Mouse (Mus musculus) liver, embryonic 12.5 days (tissue): ENCODE data around the gene Fiz1. TPM values are rescaled to one million over a fixed set of nuclear protein-coding genes. Genes with fewer than 3 reads are reported as not detected.
A peak's percentile ranks its signal among the peaks of the same experiment; 100 is the strongest.

Experiments
- ATAC-seq: fragments of 200-750 bp; cut with Nextera tagmentation; 2 replicates; pipeline ENCODE4 v1.8.0; 2017; ENCODE audit warnings: moderate number of reproducible peaks, mild to moderate bottlenecking, moderate library complexity
- H3K27ac ChIP-seq: fragments of 300-500 bp; sonication (generic); 2 replicates; pipeline ENCODE4 v1.5.1; 2016; ENCODE audit warnings: mild to moderate bottlenecking
- H3K27me3 ChIP-seq: fragments of 300-500 bp; sonication (generic); replicated peaks from 2 replicates; pipeline ENCODE4 v1.6.1; 2016; ENCODE audit warnings: mild to moderate bottlenecking, moderate library complexity
- H3K36me3 ChIP-seq: fragments of 300-500 bp; sonication (generic); 2 replicates; pipeline ENCODE4 v1.6.1; 2016; ENCODE audit warnings: mild to moderate bottlenecking, moderate library complexity
- H3K4me1 ChIP-seq: fragments of 300-500 bp; sonication (generic); 2 replicates; pipeline ENCODE4 v1.6.1; 2016
- H3K4me2 ChIP-seq: fragments of 300-500 bp; sonication (generic); 2 replicates; pipeline ENCODE4 v1.6.1; 2016; ENCODE audit warnings: mild to moderate bottlenecking, moderate library complexity
- H3K4me3 ChIP-seq: fragments of 300-500 bp; sonication (generic); 2 replicates; pipeline ENCODE4 v1.5.1; 2016; ENCODE audit warnings: mild to moderate bottlenecking, moderate library complexity
- H3K9ac ChIP-seq: fragments of 300-500 bp; sonication (generic); 2 replicates; pipeline ENCODE4 v1.6.1; 2016; ENCODE audit warnings: mild to moderate bottlenecking, moderate library complexity
- H3K9me3 ChIP-seq: fragments of 300-500 bp; sonication (generic); replicated peaks from 2 replicates; pipeline ENCODE4 v1.6.1; 2016; ENCODE audit warnings: mild to moderate bottlenecking, moderate library complexity
- WGBS: fragments of 180-500 bp; shearing (Covaris S2); methylation state at CpG from one replicate; pipeline ENCODE4 v1.1.7; 2016; ENCODE audit not compliant: insufficient replicate concordance; 5-methylcytosine and 5-hydroxymethylcytosine counted together
- polyA plus RNA-seq: library from polyadenylated mRNA; unstranded; fragments of >200 nt; fragmentation: Nextera tagmentation; extraction: Ambion mirVana; gene quantifications from 2 replicates; pipeline ENCODE4 v1.2.1, GENCODE M21; 2016

Gene Fiz1
- polyA plus RNA-seq, 1 experiment from 2014 or later: 29.4 TPM

DNA sequence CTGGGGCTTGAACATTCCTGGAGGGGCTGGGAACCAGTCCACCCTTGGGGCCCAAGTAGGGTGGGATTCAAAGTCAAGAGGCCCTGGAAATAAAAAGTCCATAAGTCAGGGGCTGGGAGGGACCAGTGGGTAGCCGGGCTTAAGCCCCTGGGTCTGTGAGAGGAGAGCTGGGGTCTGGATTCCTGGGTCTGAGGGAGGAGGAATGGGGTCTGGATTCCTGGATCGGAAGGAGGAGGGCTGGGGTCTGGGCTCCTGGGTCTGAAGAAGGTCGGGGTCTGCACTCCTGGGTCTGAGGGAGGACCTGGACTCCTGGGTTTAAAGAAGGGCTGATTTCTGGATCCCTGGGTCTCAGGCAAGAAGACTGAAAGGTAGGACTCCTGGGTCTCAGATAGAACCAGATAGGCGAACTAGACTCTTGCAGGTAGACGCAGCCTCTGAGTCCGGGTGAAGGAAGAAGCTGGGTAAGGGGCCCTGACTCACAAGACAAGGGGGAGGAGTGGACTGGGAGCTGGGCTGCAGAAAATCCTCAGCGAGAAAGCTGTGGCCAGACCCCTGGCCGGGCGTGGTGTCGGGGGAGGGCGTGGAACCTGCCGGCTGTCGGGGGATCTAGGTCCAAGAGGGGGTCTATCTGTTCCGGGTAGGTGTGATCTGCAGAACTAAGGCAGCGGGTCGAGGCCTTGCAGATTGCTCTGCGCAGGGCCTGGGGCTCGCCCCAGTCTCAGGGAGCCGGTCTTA lies 19.1 kb downstream of the Fiz1 start:
- Histone ChIP-seq H3K27me3 (peaks cover 63% of the 10 kb centered on the region), H3K36me3 (peaks cover 17% of the 10 kb centered on the region), H3K9ac (peak overlapping the region; percentile 61; the same call in 1 of the 2 replicates), H3K4me1 (no peaks in the 10 kb centered on the region), H3K27ac (no peak overlapping the region), H3K4me2 (peak overlapping the region; percentile 65), H3K4me3 (peak overlapping the region; percentile 56), H3K9me3 (no peaks in the 10 kb centered on the region)
- 7% methylated on average over 19 of the region's 19 CpGs for WGBS
- peak; percentile 13; the same call in 1 of the 2 replicates for ATAC-seq

DNA sequence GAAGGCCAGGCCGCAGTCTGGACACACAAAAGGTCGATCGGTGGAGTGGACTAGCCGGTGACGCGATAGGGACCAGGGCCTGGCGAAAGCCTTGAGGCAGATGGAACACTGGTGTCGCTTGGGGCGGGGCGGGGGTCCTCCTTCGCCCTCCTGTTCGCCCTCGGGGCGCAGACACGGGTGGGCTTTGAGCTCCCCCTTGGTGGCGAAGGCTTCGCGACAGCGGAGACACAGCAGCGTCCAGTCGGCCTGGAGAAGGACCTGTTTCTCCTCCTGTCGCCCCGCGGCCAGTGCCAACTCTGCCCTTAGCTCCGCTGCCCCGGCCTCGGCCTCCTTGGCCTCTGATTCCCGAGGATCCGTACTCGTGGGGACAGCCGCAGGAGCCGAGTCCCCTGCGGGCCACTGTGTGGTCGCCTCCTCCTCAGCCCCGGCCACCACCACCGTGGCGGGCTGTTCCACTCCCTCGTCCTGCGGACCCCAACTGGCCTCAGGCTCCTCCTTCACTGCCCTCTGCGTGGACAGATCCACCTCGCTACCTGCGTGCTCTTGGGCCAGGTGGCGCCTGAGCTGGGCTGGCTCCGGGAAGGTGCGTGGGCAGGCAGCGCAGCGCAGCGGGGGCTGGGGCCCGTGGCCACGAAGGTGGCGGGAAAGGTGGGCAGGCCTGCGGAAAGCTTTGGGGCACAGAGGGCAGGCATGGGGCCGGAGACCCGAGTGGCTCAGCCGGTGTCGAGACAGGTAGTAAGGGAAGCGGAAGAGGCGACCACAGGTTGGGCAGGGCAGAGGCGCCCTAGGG lies 20.3 kb downstream of the Fiz1 start:
- Histone ChIP-seq H3K4me2 (0 out of 2 replicates have a peak overlapping the region, but pooled peaks have one; percentile 3), H3K27me3 (peaks cover 63% of the 10 kb centered on the region), H3K4me3 (no peak overlapping the region), H3K36me3 (peaks cover 17% of the 10 kb centered on the region), H3K27ac (no peak overlapping the region), H3K9me3 (no peaks in the 10 kb centered on the region), H3K9ac (no peak overlapping the region), H3K4me1 (no peaks in the 10 kb centered on the region)
- ATAC-seq: no peak
- 31% methylated on average over 59 of the region's 59 CpGs for WGBS

DNA sequence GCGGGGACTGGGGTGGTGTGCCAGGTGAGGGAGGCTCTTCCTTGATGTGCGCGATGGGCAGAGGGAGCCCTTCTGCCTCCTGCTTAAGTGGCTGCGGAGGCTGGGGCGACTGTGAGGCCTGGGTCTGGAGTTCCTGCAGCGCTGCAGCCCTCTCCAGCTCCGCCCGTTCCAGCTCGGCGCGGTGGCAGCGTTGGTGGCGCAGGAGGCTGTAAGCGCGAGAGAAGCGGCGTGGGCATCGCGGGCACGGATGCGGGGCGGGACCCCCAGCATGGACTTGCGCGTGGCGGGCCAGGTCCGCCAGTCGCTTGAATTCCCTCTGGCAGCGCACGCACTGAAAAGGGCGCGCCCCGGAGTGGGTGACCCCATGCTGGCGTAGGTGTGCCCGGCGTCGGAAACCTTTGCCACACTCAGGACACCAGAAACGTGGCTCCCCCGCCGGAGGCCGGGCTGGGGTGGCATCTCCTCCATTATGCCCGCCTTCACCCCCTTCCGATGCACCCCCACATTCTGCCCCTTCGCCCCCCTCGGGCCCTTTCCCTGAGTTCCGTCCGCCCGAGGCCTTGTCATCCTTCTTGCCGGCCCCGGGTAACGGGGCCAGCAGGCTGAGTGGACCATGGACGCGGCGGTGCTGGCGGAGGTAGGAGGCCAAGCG lies 21.0 kb downstream of the Fiz1 start:
- H3K36me3 ChIP-seq: peaks cover 17% of the 10 kb centered on the region
- ATAC-seq: no peak
- no peak overlapping the region for H3K4me3 ChIP-seq
- H3K4me1 ChIP-seq: no peaks in the 10 kb centered on the region
- WGBS: 22% methylated on average over 55 of the region's 55 CpGs
- H3K4me2 ChIP-seq: no peak overlapping the region
- peaks cover 63% of the 10 kb centered on the region for H3K27me3 ChIP-seq
- H3K9me3 ChIP-seq: no peaks in the 10 kb centered on the region
- no peak overlapping the region for H3K9ac ChIP-seq
- H3K27ac ChIP-seq: no peak overlapping the region

DNA sequence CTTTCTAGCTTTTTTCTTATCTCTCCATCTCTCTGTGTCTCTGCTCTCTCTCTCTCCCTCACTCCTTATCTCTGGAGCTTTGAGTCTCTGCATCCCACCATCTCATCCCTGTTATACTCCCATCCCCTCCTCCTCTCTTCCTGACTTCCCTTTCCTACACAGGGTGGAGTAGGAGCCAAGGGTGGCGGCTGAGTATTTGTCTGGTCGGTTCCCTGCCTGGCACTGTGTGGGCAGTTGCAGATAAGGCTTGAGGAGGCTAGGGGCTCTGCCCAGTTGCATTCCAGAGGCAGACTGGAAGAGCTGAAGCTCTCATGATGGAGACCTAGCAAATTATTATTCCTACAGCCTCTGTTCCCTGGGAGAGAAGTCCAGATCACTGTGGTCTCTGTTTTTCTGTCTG lies 26.2 kb downstream of the Fiz1 start:
- H3K36me3 ChIP-seq: peaks cover 11% of the 10 kb centered on the region
- no peak for ATAC-seq
- WGBS: 43% methylated on average over 2 of the region's 2 CpGs
- no peaks in the 10 kb centered on the region for H3K9me3 ChIP-seq
- no peak overlapping the region for H3K4me3 ChIP-seq
- no peak overlapping the region for H3K4me2 ChIP-seq
- H3K4me1 ChIP-seq: no peaks in the 10 kb centered on the region
- no peak overlapping the region for H3K9ac ChIP-seq
- H3K27ac ChIP-seq: no peak overlapping the region
- peaks cover 25% of the 10 kb centered on the region for H3K27me3 ChIP-seq

DNA sequence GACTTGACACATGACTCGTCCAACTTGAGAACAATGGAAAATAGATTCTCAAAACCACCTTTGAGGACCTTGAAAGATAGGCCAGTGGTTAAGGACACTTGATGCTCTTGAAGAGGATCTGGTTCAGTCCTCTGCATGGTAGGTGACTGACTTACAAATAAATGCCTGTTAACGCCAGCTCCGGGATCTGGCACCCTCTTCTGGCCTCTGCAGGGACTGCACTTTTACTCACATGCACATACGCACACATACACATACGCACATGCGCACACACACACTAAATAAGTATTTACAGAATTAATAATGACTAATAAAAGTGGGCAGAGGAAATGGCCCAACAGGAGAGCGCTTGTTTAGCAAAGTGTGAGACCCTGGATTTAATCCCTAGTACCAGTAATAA lies 37.7 kb downstream of the Fiz1 start:
- Histone ChIP-seq H3K27me3 (peaks cover 10% of the 10 kb centered on the region), H3K9me3 (peaks cover 4% of the 10 kb centered on the region; the same call in 1 of the 2 replicates), H3K4me1 (no peaks in the 10 kb centered on the region), H3K4me3 (no peak overlapping the region), H3K27ac (no peak overlapping the region), H3K4me2 (no peak overlapping the region), H3K9ac (no peak overlapping the region), H3K36me3 (no peaks in the 10 kb centered on the region)
- WGBS: 77% methylated on average over 7 of the region's 7 CpGs
- ATAC-seq: no peak

DNA sequence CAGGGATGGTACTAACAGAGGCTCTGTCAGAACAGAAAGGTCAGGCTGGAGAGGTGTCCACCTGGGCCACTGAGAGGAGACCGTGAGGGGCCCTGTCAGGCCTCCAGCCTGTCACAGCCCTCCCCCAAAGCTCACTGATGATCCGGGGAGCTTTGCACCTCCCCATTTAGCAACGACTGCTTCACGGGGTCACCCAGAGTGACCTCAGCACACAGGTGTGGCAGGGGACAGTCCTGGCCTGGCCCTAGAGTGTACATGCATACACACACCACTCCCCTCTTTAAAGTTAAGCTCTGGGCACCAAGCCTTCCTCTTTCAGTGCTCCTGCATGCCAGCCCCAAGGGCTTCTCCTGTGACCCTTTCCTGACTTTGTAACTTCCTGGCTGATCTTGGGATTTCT lies 39.0 kb downstream of the Fiz1 start:
- Histone ChIP-seq H3K36me3 (no peaks in the 10 kb centered on the region), H3K4me3 (no peak overlapping the region), H3K9ac (no peak overlapping the region), H3K27me3 (peaks cover 14% of the 10 kb centered on the region), H3K9me3 (peaks cover 4% of the 10 kb centered on the region; the same call in 1 of the 2 replicates), H3K27ac (no peak overlapping the region), H3K4me2 (no peak overlapping the region), H3K4me1 (no peaks in the 10 kb centered on the region)
- ATAC-seq: peak; percentile 44; the same call in 1 of the 2 replicates
- WGBS: 29% methylated on average over 4 of the region's 4 CpGs

DNA sequence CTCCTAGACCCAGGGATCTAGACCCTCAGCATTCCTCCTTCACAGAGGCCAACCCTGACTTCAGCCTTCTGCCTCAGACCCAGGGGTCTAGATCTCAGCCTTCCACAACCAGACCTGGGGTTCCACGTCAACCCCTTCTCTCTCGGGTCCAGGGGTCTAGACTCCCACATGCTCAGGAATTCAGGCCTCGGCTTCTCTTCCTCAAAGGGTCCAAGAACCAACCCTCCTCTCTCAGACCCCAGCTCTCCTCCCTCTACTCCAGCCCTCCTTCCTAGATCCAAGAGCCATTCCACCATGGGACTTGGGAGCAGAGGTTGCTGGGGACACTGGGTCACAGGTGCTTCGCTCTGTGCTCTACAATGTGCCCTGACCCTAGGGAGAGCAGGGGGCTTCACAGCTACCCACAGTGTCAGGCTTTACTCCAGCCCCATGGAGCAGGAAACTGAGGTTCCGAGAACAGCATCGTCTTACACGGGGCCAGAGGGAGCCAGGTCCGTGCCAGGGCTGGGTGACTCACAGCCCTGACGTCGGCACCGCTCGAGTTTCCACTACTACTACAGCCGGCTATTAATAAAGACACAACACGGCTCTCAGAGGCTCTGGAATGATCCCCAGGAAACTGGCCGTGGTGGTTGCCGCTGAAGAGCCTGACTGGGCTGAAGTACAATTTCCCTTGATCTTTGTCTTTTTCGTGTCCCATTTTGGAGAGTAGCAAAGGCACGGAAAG lies 42.0 kb downstream of the Fiz1 start:
- no peak for ATAC-seq
- Histone ChIP-seq H3K27ac (no peak overlapping the region), H3K9me3 (peaks cover 4% of the 10 kb centered on the region; the same call in 1 of the 2 replicates), H3K9ac (no peak overlapping the region), H3K4me2 (no peak overlapping the region), H3K4me1 (no peaks in the 10 kb centered on the region), H3K4me3 (no peak overlapping the region), H3K36me3 (no peaks in the 10 kb centered on the region), H3K27me3 (peaks cover 14% of the 10 kb centered on the region)
- 49% methylated on average over 18 of the region's 18 CpGs for WGBS

DNA sequence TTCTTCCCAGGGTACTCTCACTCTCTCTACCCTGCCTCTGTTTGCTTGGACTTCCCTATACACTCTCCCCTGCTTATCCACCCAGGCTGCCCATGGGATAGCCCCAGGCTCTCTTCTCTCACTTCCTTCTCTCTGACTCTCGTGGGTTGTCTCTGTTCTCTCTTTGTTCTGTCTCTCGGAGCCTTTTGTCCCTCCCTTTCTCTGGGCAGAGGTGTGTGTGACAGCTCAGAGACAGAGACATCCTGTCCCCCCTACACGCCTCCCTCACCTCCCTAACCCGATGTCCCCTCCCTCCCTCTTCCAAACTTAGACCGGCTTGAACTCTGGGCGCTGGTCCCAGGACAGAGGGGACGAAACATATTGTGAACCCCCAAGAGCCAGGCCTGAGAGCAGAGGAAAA lies 42.8 kb downstream of the Fiz1 start:
- Histone ChIP-seq H3K9me3 (no peaks in the 10 kb centered on the region), H3K27me3 (peaks cover 14% of the 10 kb centered on the region), H3K4me3 (no peak overlapping the region), H3K4me2 (no peak overlapping the region), H3K36me3 (no peaks in the 10 kb centered on the region), H3K27ac (no peak overlapping the region), H3K4me1 (no peaks in the 10 kb centered on the region), H3K9ac (no peak overlapping the region)
- ATAC-seq: no peak
- 33% methylated on average over 7 of the region's 7 CpGs for WGBS

DNA sequence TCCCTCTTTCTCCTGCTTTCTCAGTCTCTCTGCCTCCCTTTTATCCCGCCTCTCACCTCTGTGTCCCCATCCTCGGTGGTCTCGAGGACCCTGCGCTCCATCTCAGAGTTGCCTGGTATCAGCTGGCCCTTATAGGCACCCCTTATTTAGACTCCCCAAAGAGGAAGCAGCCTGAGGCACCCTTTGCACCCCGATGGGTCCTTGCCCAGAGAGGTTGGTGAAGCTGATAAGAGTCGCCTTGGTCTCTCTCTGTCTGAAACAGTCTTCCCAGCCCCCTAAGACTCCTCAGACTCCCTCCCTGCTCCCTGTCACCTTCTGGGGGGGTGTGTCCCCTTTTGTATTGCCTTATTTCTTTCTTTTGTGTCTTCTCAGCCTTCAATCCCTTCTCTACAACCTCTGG lies 43.4 kb downstream of the Fiz1 start, which contains the start of gene Sbk3:
Sbk3 (minus strand) TSS at position 101 of the 400 bp plus-strand sequence.
- no peak within 1 kb of the TSS for H3K9ac ChIP-seq
- no peak within 1 kb of the TSS for H3K4me2 ChIP-seq
- WGBS: 31% methylated on average over 6 of the region's 6 CpGs
- H3K4me3 ChIP-seq: no peak within 1 kb of the TSS
- no peak for ATAC-seq
- H3K27me3 ChIP-seq: peaks cover 14% of the 10 kb centered on the region
- H3K4me1 ChIP-seq: no peaks in the 10 kb centered on the region
- no peaks in the 10 kb centered on the region for H3K36me3 ChIP-seq
- H3K9me3 ChIP-seq: no peaks in the 10 kb centered on the region
- no peak within 1 kb of the TSS for H3K27ac ChIP-seq

DNA sequence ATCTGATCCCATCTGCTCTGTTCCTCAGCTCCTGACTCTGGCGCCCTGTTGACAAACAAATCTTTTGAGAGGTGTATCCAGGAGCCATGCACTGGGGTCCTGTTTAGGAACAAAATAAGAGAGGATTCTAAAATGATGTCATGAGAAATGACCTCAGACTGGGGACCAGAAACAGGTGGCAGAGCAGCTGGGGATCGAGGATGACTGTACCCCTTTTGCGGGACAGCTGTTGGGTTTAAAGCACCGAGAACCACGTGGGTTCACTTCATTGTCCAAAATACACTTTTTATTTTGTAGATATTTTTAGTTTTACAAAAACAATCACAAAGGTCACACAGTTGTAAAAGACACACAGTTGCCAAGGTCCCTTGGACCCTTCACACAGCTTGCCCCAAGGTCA lies 49.5 kb downstream of the Fiz1 start:
- H3K4me1 ChIP-seq: no peaks in the 10 kb centered on the region
- no peak overlapping the region for H3K4me2 ChIP-seq
- ATAC-seq: no peak
- no peak overlapping the region for H3K27ac ChIP-seq
- H3K27me3 ChIP-seq: peaks cover 10% of the 10 kb centered on the region
- no peak overlapping the region for H3K4me3 ChIP-seq
- H3K9ac ChIP-seq: no peak overlapping the region
- WGBS: 69% methylated on average over 5 of the region's 5 CpGs
- no peaks in the 10 kb centered on the region for H3K36me3 ChIP-seq
- no peaks in the 10 kb centered on the region for H3K9me3 ChIP-seq

DNA sequence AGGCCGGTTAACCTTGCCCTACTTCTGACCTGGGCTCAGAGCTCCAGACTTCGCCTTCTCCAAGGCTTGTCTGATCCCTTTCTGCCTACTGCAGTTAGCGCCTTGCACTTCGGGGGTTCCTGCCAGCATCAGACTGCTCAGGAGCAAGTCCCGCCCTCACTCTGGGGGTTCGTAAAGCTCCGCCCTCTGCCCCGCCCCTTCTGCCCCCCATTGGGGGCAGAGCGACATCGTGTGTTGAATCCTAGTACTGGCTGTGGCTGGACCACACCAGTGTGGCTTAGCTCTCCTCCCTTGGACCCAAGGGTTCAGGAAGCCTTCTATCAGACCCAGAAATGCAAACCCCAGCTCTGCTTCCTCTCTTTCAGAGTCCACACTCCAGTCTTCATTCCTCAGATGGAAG lies 50.2 kb downstream of the Fiz1 start, which contains the start of gene Sbk2:
Sbk2 (minus strand) TSS at position 135 of the 400 bp plus-strand sequence.
- no peaks in the 10 kb centered on the region for H3K4me1 ChIP-seq
- no peak within 1 kb of the TSS for H3K9ac ChIP-seq
- no peaks in the 10 kb centered on the region for H3K9me3 ChIP-seq
- 4% methylated on average over 10 of the region's 10 CpGs for WGBS
- no peaks in the 10 kb centered on the region for H3K36me3 ChIP-seq
- H3K4me3 ChIP-seq: no peak within 1 kb of the TSS
- ATAC-seq: peak; percentile 66
- H3K4me2 ChIP-seq: 0 out of 2 replicates have a peak within 1 kb of the TSS, but pooled peaks have one; percentile 9
- peaks cover 10% of the 10 kb centered on the region for H3K27me3 ChIP-seq
- H3K27ac ChIP-seq: no peak within 1 kb of the TSS
